Mouse (Mus musculus): Measurements from ENCODE around the gene Frmd6.

GRCm38 (mm10) chr12:70824017-70824416 is 1.3 kb upstream of the Frmd6 start:
- TF ChIP-seq CTCF (IDR thresholded peaks at IDR 0.05; ENCODE audit: insufficient read depth, low read length) (no peak), POLR2A (IDR thresholded peaks at IDR 0.05; ENCODE audit: borderline replicate concordance, extremely low read depth, low read depth, low read length) (no peak)

All from lung, adult 2 months (tissue).